Mouse (Mus musculus): ENCODE measurements at regions not wholly inside any gene's neighbourhood (a gene's known extent, or its start where the extent isn't known, plus 50 kb on each side); places are given as distances from the start of the nearest gene placed in this dataset.

DNA sequence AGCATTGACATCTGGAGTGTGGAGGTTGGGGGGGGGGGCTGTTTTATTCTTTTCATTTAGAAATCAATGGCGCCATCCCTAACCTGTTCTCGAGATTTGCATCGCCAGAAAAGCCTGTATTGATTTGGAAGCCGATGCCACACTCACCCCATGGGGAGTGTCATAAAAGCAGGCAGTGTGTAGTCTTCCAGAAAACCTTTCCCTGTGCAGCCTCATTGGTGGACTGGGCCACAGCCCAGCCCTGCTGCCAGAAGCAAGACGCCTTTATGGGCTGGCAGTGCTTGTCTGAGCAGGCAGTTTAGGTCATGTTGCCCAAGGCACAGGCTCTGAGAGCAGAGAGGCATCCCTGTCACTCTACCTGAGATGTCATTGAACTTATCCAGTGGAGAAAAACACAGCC is 117.0 kb upstream of the Cdh4 start:
- no peak overlapping the region for H3K27ac ChIP-seq (replicated peaks)
- H3K4me2 ChIP-seq (replicated peaks; ENCODE audit: low read depth): no peak overlapping the region
- no peaks in the 10 kb centered on the region for H3K27me3 ChIP-seq (ENCODE audit: control insufficient read depth, insufficient read depth, low read length)
- ATAC-seq (ENCODE audit: low FRiP score, low TSS enrichment) (no peak), DNase-seq (ENCODE audit: low spot score) (no peak)
- H3K9ac ChIP-seq (ENCODE audit: low read length): no peak overlapping the region
- H3K36me3 ChIP-seq (ENCODE audit: control insufficient read depth, insufficient read depth, low read length): no peaks in the 10 kb centered on the region
- TF ChIP-seq CTCF (IDR thresholded peaks at IDR 0.05; ENCODE audit: low read depth) (no peak), EP300 (optimal IDR thresholded peaks at IDR 0.05) (no peak)
- H3K4me1 ChIP-seq (replicated peaks; ENCODE audit: control insufficient read depth, insufficient read depth): no peaks in the 10 kb centered on the region
- H3K9me3 ChIP-seq (ENCODE audit: control insufficient read depth, low read length): no peaks in the 10 kb centered on the region
- H3K4me3 ChIP-seq (ENCODE audit: low read depth, low read length): no peak overlapping the region
- 75% methylated on average over 5 of the region's 5 CpGs for WGBS

DNA sequence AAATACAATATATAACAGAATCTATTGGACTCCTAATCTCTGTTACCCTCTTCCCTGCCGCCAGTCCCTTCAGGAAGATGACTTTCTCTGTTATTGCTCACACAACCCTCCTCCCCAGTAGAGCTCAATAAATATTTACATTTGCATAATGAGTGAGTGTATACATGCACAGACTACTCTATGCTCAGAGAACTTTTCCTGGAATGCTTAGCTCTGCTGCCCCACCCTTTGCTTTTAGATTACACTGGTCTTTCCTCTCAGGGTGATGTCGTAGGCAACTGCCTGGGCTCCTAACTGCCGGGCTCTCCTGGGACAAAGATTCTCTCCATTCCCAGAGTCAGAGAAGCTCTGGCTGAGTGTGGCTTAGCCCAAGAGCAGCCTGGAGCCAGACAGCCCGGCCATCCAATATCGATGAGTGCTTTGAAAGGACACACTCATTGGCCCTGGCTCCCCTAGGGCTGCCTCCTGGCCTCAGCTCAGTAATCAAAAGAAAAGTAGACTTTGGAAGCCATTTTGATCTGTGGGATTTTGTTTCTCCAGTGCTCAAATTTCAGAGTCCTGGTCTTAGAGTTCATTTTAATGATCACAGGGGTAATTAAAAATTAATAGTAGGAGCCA is 109.2 kb upstream of the Cdh4 start:
- Histone ChIP-seq H3K4me1 (replicated peaks; ENCODE audit: control insufficient read depth, insufficient read depth) (no peaks in the 10 kb centered on the region; the same call in 1 of the 2 replicates), H3K27me3 (ENCODE audit: control insufficient read depth, insufficient read depth, low read length) (no peaks in the 10 kb centered on the region), H3K36me3 (ENCODE audit: control insufficient read depth, insufficient read depth, low read length) (no peaks in the 10 kb centered on the region), H3K9me3 (ENCODE audit: control insufficient read depth, low read length) (no peaks in the 10 kb centered on the region), H3K9ac (ENCODE audit: low read length) (no peak overlapping the region), H3K4me3 (ENCODE audit: low read depth, low read length) (no peak overlapping the region), H3K4me2 (replicated peaks; ENCODE audit: low read depth) (no peak overlapping the region), H3K27ac (replicated peaks) (no peak overlapping the region)
- 36% methylated on average over 5 of the region's 5 CpGs for WGBS
- TF ChIP-seq CTCF (IDR thresholded peaks at IDR 0.05; ENCODE audit: low read depth): no peak
- TF ChIP-seq EP300 (optimal IDR thresholded peaks at IDR 0.05): no peak
- DNase-seq (ENCODE audit: low spot score) (no peak), ATAC-seq (ENCODE audit: low FRiP score, low TSS enrichment) (peak; percentile 69)

DNA sequence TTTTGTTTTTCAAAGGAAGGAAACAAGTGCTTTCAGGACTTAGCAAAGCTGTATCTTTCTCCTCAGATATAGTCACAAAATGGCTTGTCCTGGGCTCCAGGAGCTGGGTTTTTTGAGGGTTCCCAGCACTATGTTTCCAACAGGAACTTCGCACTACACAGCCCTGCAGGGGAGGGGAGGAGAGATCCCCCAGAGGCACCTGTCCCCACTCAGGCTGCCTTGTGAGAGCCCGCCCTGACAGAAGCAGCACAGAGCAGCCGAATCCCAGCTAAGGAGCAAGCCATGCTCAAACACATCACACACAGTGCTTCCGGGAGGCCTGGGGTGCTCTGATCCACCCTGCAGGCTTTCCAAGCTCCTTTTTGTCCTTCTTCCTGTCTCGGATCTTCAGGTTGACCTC is 108.6 kb upstream of the Cdh4 start:
- H3K4me3 ChIP-seq (ENCODE audit: low read depth, low read length): no peak overlapping the region
- no peak for TF ChIP-seq CTCF (IDR thresholded peaks at IDR 0.05; ENCODE audit: low read depth)
- TF ChIP-seq EP300 (optimal IDR thresholded peaks at IDR 0.05): no peak
- WGBS: 61% methylated on average over 5 of the region's 5 CpGs
- H3K9me3 ChIP-seq (ENCODE audit: control insufficient read depth, low read length): no peaks in the 10 kb centered on the region
- H3K9ac ChIP-seq (ENCODE audit: low read length): no peak overlapping the region
- H3K27me3 ChIP-seq (ENCODE audit: control insufficient read depth, insufficient read depth, low read length): no peaks in the 10 kb centered on the region
- H3K36me3 ChIP-seq (ENCODE audit: control insufficient read depth, insufficient read depth, low read length): no peaks in the 10 kb centered on the region
- H3K4me1 ChIP-seq (replicated peaks; ENCODE audit: control insufficient read depth, insufficient read depth): no peaks in the 10 kb centered on the region; the same call in 1 of the 2 replicates
- no peak overlapping the region for H3K27ac ChIP-seq (replicated peaks)
- no peak overlapping the region for H3K4me2 ChIP-seq (replicated peaks; ENCODE audit: low read depth)
- no peak for DNase-seq (ENCODE audit: low spot score)
- ATAC-seq (ENCODE audit: low FRiP score, low TSS enrichment): no peak

GRCm38 (mm10) chr2:179336235-179336634 is 106.0 kb upstream of the Cdh4 start:
- Histone ChIP-seq H3K27ac (replicated peaks) (no peak overlapping the region), H3K4me3 (ENCODE audit: low read depth, low read length) (no peak overlapping the region), H3K4me2 (replicated peaks; ENCODE audit: low read depth) (no peak overlapping the region), H3K9ac (ENCODE audit: low read length) (no peak overlapping the region), H3K4me1 (replicated peaks; ENCODE audit: control insufficient read depth, insufficient read depth) (no peaks in the 10 kb centered on the region; the same call in 1 of the 2 replicates), H3K27me3 (ENCODE audit: control insufficient read depth, insufficient read depth, low read length) (no peaks in the 10 kb centered on the region), H3K9me3 (ENCODE audit: control insufficient read depth, low read length) (no peaks in the 10 kb centered on the region), H3K36me3 (ENCODE audit: control insufficient read depth, insufficient read depth, low read length) (no peaks in the 10 kb centered on the region)
- DNase-seq (ENCODE audit: low spot score): no peak
- ATAC-seq (ENCODE audit: low FRiP score, low TSS enrichment): no peak
- WGBS: 29% methylated on average over 1 of the region's 1 CpGs
- TF ChIP-seq EP300 (optimal IDR thresholded peaks at IDR 0.05) (no peak), CTCF (IDR thresholded peaks at IDR 0.05; ENCODE audit: low read depth) (no peak)

GRCm38 (mm10) chr2:179352676-179353075 is 89.6 kb upstream of the Cdh4 start:
- ATAC-seq (ENCODE audit: low FRiP score, low TSS enrichment) (no peak), DNase-seq (ENCODE audit: low spot score) (no peak)
- 55% methylated on average over 3 of the region's 3 CpGs for WGBS
- H3K4me1 ChIP-seq (replicated peaks; ENCODE audit: control insufficient read depth, insufficient read depth): no peaks in the 10 kb centered on the region
- H3K9me3 ChIP-seq (ENCODE audit: control insufficient read depth, low read length): no peaks in the 10 kb centered on the region
- no peak for TF ChIP-seq EP300 (optimal IDR thresholded peaks at IDR 0.05)
- H3K27ac ChIP-seq (replicated peaks): no peak overlapping the region
- H3K4me3 ChIP-seq (ENCODE audit: low read depth, low read length): no peak overlapping the region
- H3K27me3 ChIP-seq (ENCODE audit: control insufficient read depth, insufficient read depth, low read length): no peaks in the 10 kb centered on the region
- H3K9ac ChIP-seq (ENCODE audit: low read length): no peak overlapping the region
- H3K36me3 ChIP-seq (ENCODE audit: control insufficient read depth, insufficient read depth, low read length): no peaks in the 10 kb centered on the region
- no peak overlapping the region for H3K4me2 ChIP-seq (replicated peaks; ENCODE audit: low read depth)

DNA sequence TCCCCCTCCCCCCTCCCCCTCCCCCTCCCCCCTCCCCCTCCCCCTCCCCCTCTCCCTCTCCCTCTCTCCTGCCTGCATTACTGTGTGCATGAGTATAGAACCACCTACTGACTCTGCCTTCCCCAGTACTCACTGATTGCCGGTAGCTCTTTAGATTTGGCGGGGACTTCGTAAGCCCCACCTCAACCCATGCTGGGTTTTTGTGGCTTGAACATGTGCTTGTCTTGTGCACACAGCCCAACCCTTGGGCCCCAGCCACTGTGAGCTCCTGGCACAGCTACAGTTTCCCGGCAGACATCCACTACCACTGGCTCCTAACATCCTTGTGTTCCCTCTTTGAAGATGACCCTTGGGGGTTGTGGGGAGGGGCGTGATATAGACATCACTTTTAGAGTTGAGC is 87.4 kb upstream of the Cdh4 start:
- H3K9me3 ChIP-seq (ENCODE audit: control insufficient read depth, low read length): no peaks in the 10 kb centered on the region
- 0 out of 2 replicates have a peak, but pooled peaks have one; percentile 24 for ATAC-seq (ENCODE audit: low FRiP score, low TSS enrichment)
- DNase-seq (ENCODE audit: low spot score): no peak
- no peak overlapping the region for H3K9ac ChIP-seq (ENCODE audit: low read length)
- H3K27ac ChIP-seq (replicated peaks): no peak overlapping the region
- H3K27me3 ChIP-seq (ENCODE audit: control insufficient read depth, insufficient read depth, low read length): no peaks in the 10 kb centered on the region
- no peak for TF ChIP-seq CTCF (IDR thresholded peaks at IDR 0.05; ENCODE audit: low read depth)
- TF ChIP-seq EP300 (optimal IDR thresholded peaks at IDR 0.05): no peak
- no peaks in the 10 kb centered on the region for H3K36me3 ChIP-seq (ENCODE audit: control insufficient read depth, insufficient read depth, low read length)
- no peak overlapping the region for H3K4me2 ChIP-seq (replicated peaks; ENCODE audit: low read depth)
- no peaks in the 10 kb centered on the region for H3K4me1 ChIP-seq (replicated peaks; ENCODE audit: control insufficient read depth, insufficient read depth)
- H3K4me3 ChIP-seq (ENCODE audit: low read depth, low read length): no peak overlapping the region
- whole genome bisulfite sequencing: 77% methylated on average over 5 of the region's 5 CpGs
